Mouse (Mus musculus) limb, embryonic 14.5 days (tissue): ENCODE data around the gene Castor1. TPM values are rescaled to one million over a fixed set of nuclear protein-coding genes. Genes with fewer than 3 reads are reported as not detected.

Experiments
- ATAC-seq: fragments of 200-750 bp; cut with Nextera tagmentation; 2 replicates; pipeline ENCODE4 v1.8.0; 2017; ENCODE audit warnings: low read depth, moderate number of reproducible peaks, moderate TSS enrichment; ENCODE audit not compliant: low FRiP score
- DNase-seq: peaks from one replicate; pipeline ENCODE4 v3.0.0-alpha.2; 2015; ENCODE audit warnings: low spot score
- H3K27ac ChIP-seq: fragments of 300-500 bp; sonication (generic); replicated peaks from 2 replicates; pipeline ENCODE4 v1.5.1; 2014; ENCODE audit warnings: low read depth, mild to moderate bottlenecking, low read length, moderate library complexity, mixed read lengths
- H3K27me3 ChIP-seq: fragments of 300-500 bp; sonication (generic); 2 replicates; pipeline ENCODE4 v1.6.1; 2014; ENCODE audit warnings: low read length, mixed read lengths; ENCODE audit not compliant: control insufficient read depth, insufficient read depth
- H3K36me3 ChIP-seq: fragments of 300-500 bp; sonication (generic); 2 replicates; pipeline ENCODE4 v1.6.1; 2014; ENCODE audit warnings: mild to moderate bottlenecking, low read length, moderate library complexity, mixed read lengths; ENCODE audit not compliant: control insufficient read depth, insufficient read depth
- H3K4me1 ChIP-seq: fragments of 300-500 bp; sonication (generic); 2 replicates; pipeline ENCODE4 v1.6.1; 2014; ENCODE audit warnings: antibody characterized with exemption, low read length, mixed read lengths; ENCODE audit not compliant: control insufficient read depth, insufficient read depth
- H3K4me2 ChIP-seq: fragments of 300-500 bp; sonication (generic); replicated peaks from 2 replicates; pipeline ENCODE4 v1.6.1; 2014; ENCODE audit warnings: low read depth, mild to moderate bottlenecking, low read length, moderate library complexity; ENCODE audit not compliant: severe bottlenecking
- H3K4me3 ChIP-seq: fragments of 300-500 bp; sonication (generic); replicated peaks from 2 replicates; pipeline ENCODE4 v1.5.1; 2014; ENCODE audit warnings: low read length
- H3K9ac ChIP-seq: fragments of 300-500 bp; sonication (generic); 2 replicates; pipeline ENCODE4 v1.6.1; 2014; ENCODE audit warnings: mild to moderate bottlenecking, low read depth, low read length, moderate library complexity; ENCODE audit not compliant: severe bottlenecking
- H3K9me3 ChIP-seq: fragments of 300-500 bp; sonication (generic); 2 replicates; pipeline ENCODE4 v1.6.1; 2016; ENCODE audit warnings: low read length; ENCODE audit not compliant: control insufficient read depth
- POLR2A ChIP-seq: fragments of 200-500 bp; IDR thresholded peaks from 2 replicates; pipeline ENCODE4 v1.8.0; 2012; ENCODE audit warnings: inconsistent platforms, mild to moderate bottlenecking, moderate library complexity, borderline replicate concordance; ENCODE audit not compliant: insufficient read depth, insufficient read length; ENCODE audit errors: extremely low read depth
- WGBS: fragments of 180-500 bp; shearing (Covaris S2); extraction: QIAGEN DNeasy Blood & Tissue Kit; methylation state at CpG from one replicate; pipeline ENCODE4 v1.1.7; 2014; 5-methylcytosine and 5-hydroxymethylcytosine counted together
- polyA plus RNA-seq, 2 experiments: library from polyadenylated mRNA; depleted of rRNA in 1 of 2; stranded (reverse) in 1 of 2; unstranded in 1 of 2; fragments of >200 nt; fragmentation: Nextera tagmentation in 1 of 2; extraction: Ambion mirVana in 1 of 2; gene quantifications; 2 replicates each; pipeline versions ENCODE4 v1.2.1 to v1.2.3; 2012 to 2014

The Castor1 gene
- polyA plus RNA-seq, 2 experiments, result 10.6 to 13.9 TPM

- no peaks in the 10 kb centered on the region for H3K27me3 ChIP-seq
- DNase-seq, result peak; percentile 57
Measured at GRCm38 (mm10) chr11:4220443-4221400, 2.7 kb downstream of the Castor1 start.

GRCm38 (mm10) chr11:4222046-4222950 lies 4.3 kb downstream of the Castor1 start:
- Histone ChIP-seq H3K27me3 (no peaks in the 10 kb centered on the region), H3K27ac (no peak overlapping the region), H3K4me1 (peaks cover 14% of the 10 kb centered on the region), H3K36me3 (no peaks in the 10 kb centered on the region), H3K4me3 (no peak overlapping the region), H3K4me2 (no peak overlapping the region), H3K9me3 (no peaks in the 10 kb centered on the region), H3K9ac (no peak overlapping the region)
- TF ChIP-seq POLR2A, result no peak
- no peak for ATAC-seq
- 76% methylated on average over 17 of the region's 17 CpGs for WGBS
- DNase-seq, result no peak

More at GRCm38 (mm10) chr11:4220443-4221400, 2.7 kb downstream of the Castor1 start:
- Histone ChIP-seq H3K27ac (no peak overlapping the region), H3K4me3 (no peak overlapping the region), H3K36me3 (no peaks in the 10 kb centered on the region), H3K9me3 (no peaks in the 10 kb centered on the region), H3K4me2 (no peak overlapping the region), H3K9ac (no peak overlapping the region), H3K4me1 (peaks cover 14% of the 10 kb centered on the region)
- no peak for ATAC-seq
- WGBS, result 52% methylated on average over 28 of the region's 28 CpGs
- TF ChIP-seq POLR2A, result no peak

GRCm38 (mm10) chr11:4223393-4224188 lies 5.6 kb downstream of the Castor1 start:
- H3K36me3 ChIP-seq, result no peaks in the 10 kb centered on the region
- no peak for TF ChIP-seq POLR2A
- no peak overlapping the region for H3K4me2 ChIP-seq
- 36% methylated on average over 5 of the region's 7 CpGs for WGBS
- H3K27ac ChIP-seq, result no peak overlapping the region
- peaks cover 7% of the 10 kb centered on the region for H3K4me1 ChIP-seq
- DNase-seq (no peak), ATAC-seq (no peak)
- no peak overlapping the region for H3K4me3 ChIP-seq
- H3K27me3 ChIP-seq, result no peaks in the 10 kb centered on the region
- H3K9me3 ChIP-seq, result no peaks in the 10 kb centered on the region
- H3K9ac ChIP-seq, result no peak overlapping the region

GRCm38 (mm10) chr11:4224223-4224622 lies 6.2 kb downstream of the Castor1 start:
- ATAC-seq, result no peak
- no peak overlapping the region for H3K9ac ChIP-seq
- no peak overlapping the region for H3K27ac ChIP-seq

More at GRCm38 (mm10) chr11:4224223-4224622, 6.2 kb downstream of the Castor1 start:
- peaks cover 3% of the 10 kb centered on the region for H3K4me1 ChIP-seq
- no peaks in the 10 kb centered on the region for H3K36me3 ChIP-seq
- H3K4me2 ChIP-seq, result no peak overlapping the region
- H3K9me3 ChIP-seq, result no peaks in the 10 kb centered on the region
- TF ChIP-seq POLR2A, result no peak
- H3K27me3 ChIP-seq, result no peaks in the 10 kb centered on the region
- no peak overlapping the region for H3K4me3 ChIP-seq
- WGBS, result 7% methylated on average over 2 of the region's 2 CpGs
- no peak for DNase-seq
